Comparison of ENCODE assay signal across 14 mouse cellular contexts in genomic region chr8:47032081-47032480, GRCm38 (mm10). TPM values are rescaled to one million over a fixed set of nuclear protein-coding genes. Genes with fewer than 3 reads are reported as not detected.
DNase-seq lines count a peak whose midpoint lies in the region; TF ChIP-seq lines count a peak whose summit lies in the region.
"Had no signal": no experiment of that assay in that cellular context is flagged by ENCODE, and none has a peak within 500 bp of the region (broad histone marks: within the 10 kb centered on the region; RNA-seq: fewer than 3 reads in every experiment).

No protein-coding gene starts in this region.

- DNase-seq in cerebellum, adult 18-20 months, result peak; percentile 9 to 18
- DNase-seq in cerebellum, postnatal 4 days (ENCODE audit: low spot score in 2 of 2), result no peak
- DNase-seq in left cerebral cortex, adult 18-20 months (ENCODE audit: low spot score in 2 of 2), result peak; percentile 68 to 85
- DNase-seq in left cerebral cortex, postnatal 4 days, result no peak
- peak; percentile 66 to 68 for DNase-seq in frontal cortex, postnatal 36 days (ENCODE audit: low spot score in 2 of 2)
- peak; percentile 29 for DNase-seq in right cerebral cortex, postnatal 14 days
- no peak for DNase-seq in gastrocnemius, postnatal 10 days
- DNase-seq in gastrocnemius, adult 2 months, result no peak
- DNase-seq: kidney, adult 9 months; lung, postnatal 4 days had no signal

- TF ChIP-seq CTCF in gastrocnemius, adult 2 months (IDR thresholded peaks at IDR 0.05), result no peak

- H3K27ac ChIP-seq in gastrocnemius, adult 2 months, result no peak overlapping the region
- H3K27ac ChIP-seq: heart, embryonic 13.5 days; hindbrain, embryonic 13.5 days had no signal

- no peak overlapping the region for H3K4me3 ChIP-seq in gastrocnemius, adult 2 months
- H3K4me3 ChIP-seq: heart, embryonic 13.5 days; hindbrain, embryonic 13.5 days had no signal

- intact Hi-C loops in left cerebral cortex, postnatal 4 days (cut with DNase I), result no loop called here
- intact Hi-C loops in gastrocnemius, adult 2 months (cut with DNase I), result no loop called here

RNA-seq across cellular contexts. Expression of gene Enpp6, which starts 45.4 kb away (rescaled TPM):
- total RNA-seq in left cerebral cortex, adult 18-20 months (2021), result 1 to 10 TPM; 1.5 to 4.3 TPM
- total RNA-seq in left cerebral cortex, postnatal 4 days (2021), result 1 to 10 TPM; 1.8 to 2.5 TPM
- total RNA-seq in gastrocnemius, postnatal 10 days (2021), result 1 to 10 TPM in 1 of 2 experiments, under 1 TPM in 1; 0.70 to 2.7 TPM
- total RNA-seq in gastrocnemius, adult 2 months (2021), result 1 to 10 TPM; 1.1 to 1.2 TPM
- total RNA-seq: MEL; neutrophil, adult 5-6 weeks had no signal

Comparison
In these comparisons a context has a peak if more than half of its experiments do, and no peak if none do; other contexts are left out.
1. DNase-seq: peak in cerebellum, adult 18-20 months (2 of 2), left cerebral cortex, adult 18-20 months (2 of 2), frontal cortex, postnatal 36 days (2 of 2) and right cerebral cortex, postnatal 14 days (single experiment); none in cerebellum, postnatal 4 days (0 of 2), left cerebral cortex, postnatal 4 days (single experiment), gastrocnemius, postnatal 10 days (single experiment) and gastrocnemius, adult 2 months (single experiment).